Mouse (Mus musculus) naive thymus-derived CD4-positive, alpha-beta T cell, adult 2 months (primary cell): Measurements from ENCODE around the gene Sncg.
"Not testable (repeated sequence)": the region's sequence is repeated elsewhere in the genome, so short reads cannot be mapped to it uniquely, and the experiment has no call there.

Source experiments
- DNase-seq: peaks from one replicate; pipeline ENCODE4 v3.0.0-alpha.2; 2011; ENCODE audit warnings: low read depth

Gene Sncg

GRCm38 (mm10) chr14:34370921-34371320 is 3.7 kb downstream of the Sncg start:
- no peak for DNase-seq

- DNase-seq, result no peak
These were observed 4.4 kb downstream of the Sncg start for GRCm38 (mm10) chr14:34370203-34370602.

GRCm38 (mm10) chr14:34365147-34365507 is 9.5 kb downstream of the Sncg start:
- DNase-seq, result no peak

GRCm38 (mm10) chr14:34364254-34365146 is 10.1 kb downstream of the Sncg start:
- not testable (repeated sequence) for DNase-seq

- peak; percentile 44 for DNase-seq
These were observed 10.9 kb downstream of the Sncg start for GRCm38 (mm10) chr14:34363490-34364253.

- peak; percentile 50 for DNase-seq
These were observed 11.7 kb downstream of the Sncg start for GRCm38 (mm10) chr14:34362726-34363445.

GRCm38 (mm10) chr14:34362135-34362534 is 12.5 kb downstream of the Sncg start:
- DNase-seq, result no peak

GRCm38 (mm10) chr14:34360251-34360650 is 14.3 kb downstream of the Sncg start:
- DNase-seq, result no peak

- no peak for DNase-seq
These were observed 14.8 kb downstream of the Sncg start for GRCm38 (mm10) chr14:34359676-34360244.

- no peak for DNase-seq
These were observed 16.7 kb downstream of the Sncg start for GRCm38 (mm10) chr14:34357671-34358455.

- no peak for DNase-seq
These were observed 19.3 kb downstream of the Sncg start, which contains the start of gene Fam25c for GRCm38 (mm10) chr14:34355301-34355700. Gene Fam25c (minus strand): TSS chr14:34355433.

- no peak for DNase-seq
These were observed 20.1 kb downstream of the Sncg start for GRCm38 (mm10) chr14:34354456-34354855.

- no peak for DNase-seq
These were observed 21.3 kb downstream of the Sncg start for GRCm38 (mm10) chr14:34353326-34353725.

- no peak for DNase-seq
These were observed 22.1 kb downstream of the Sncg start for GRCm38 (mm10) chr14:34352523-34352922.

- DNase-seq, result no peak
These were observed 22.9 kb downstream of the Sncg start for GRCm38 (mm10) chr14:34351660-34352059.

GRCm38 (mm10) chr14:34349007-34349406 is 25.6 kb downstream of the Sncg start:
- no peak for DNase-seq

GRCm38 (mm10) chr14:34348301-34348700 is 26.3 kb downstream of the Sncg start:
- no peak for DNase-seq

- no peak for DNase-seq
These were observed 27.5 kb downstream of the Sncg start for GRCm38 (mm10) chr14:34347084-34347483.

- DNase-seq, result no peak
These were observed 28.6 kb downstream of the Sncg start for GRCm38 (mm10) chr14:34345771-34346566.

GRCm38 (mm10) chr14:34344361-34344760 is 30.2 kb downstream of the Sncg start:
- no peak for DNase-seq
